Mouse (Mus musculus) C2C12 (cell line): ENCODE data around the gene Nudt3.

Experiments used
- CEBPB ChIP-seq: IDR thresholded peaks from one replicate; pipeline ENCODE4 v1.6.1; 2011; ENCODE audit warnings: low read depth, mild to moderate bottlenecking, control low read depth, moderate library complexity
- CTCF ChIP-seq: IDR thresholded peaks from one replicate; pipeline ENCODE4 v1.5.1; 2011; ENCODE audit not compliant: control insufficient read depth, insufficient read depth, insufficient read length
- MAX ChIP-seq: IDR thresholded peaks from one replicate; pipeline ENCODE4 v1.6.1; 2011; ENCODE audit warnings: mild to moderate bottlenecking, control low read depth
- MYOD1 ChIP-seq: IDR thresholded peaks from one replicate; pipeline ENCODE4 v1.6.1; 2011; ENCODE audit warnings: low read depth; ENCODE audit not compliant: control insufficient read depth, insufficient read length
- MYOG ChIP-seq: IDR thresholded peaks from one replicate; pipeline ENCODE4 v1.6.1; 2011; ENCODE audit not compliant: control insufficient read depth, insufficient read length; ENCODE audit errors: extremely low read depth

- TF ChIP-seq MYOD1, result no peak
- TF ChIP-seq CTCF, result no peak
- TF ChIP-seq MYOG, result no peak
- no peak for TF ChIP-seq MAX
- TF ChIP-seq CEBPB, result no peak
Observed at GRCm38 (mm10) chr17:27541984-27542383, 81.3 kb downstream of the Nudt3 start.
